Mouse (Mus musculus): ENCODE data around the gene Sdhc.

GRCm38 (mm10) chr1:171185655-171186054, 35.3 kb upstream of the Sdhc start:
- TF ChIP-seq ZC3H11A (IDR thresholded peaks at IDR 0.05; ENCODE audit: low read depth, low read length): no peak
- TF ChIP-seq MAX (IDR thresholded peaks at IDR 0.05; ENCODE audit: low read length): no peak
- no peak for TF ChIP-seq MXI1 (IDR thresholded peaks at IDR 0.05; ENCODE audit: low read depth, low read length)

Data from CH12.LX (cell line).